Mouse (Mus musculus) limb, embryonic 14.5 days (tissue): ENCODE data around the gene Pced1b. TPM values are rescaled to one million over a fixed set of nuclear protein-coding genes. Genes with fewer than 3 reads are reported as not detected.
"Not testable (repeated sequence)": the region's sequence is repeated elsewhere in the genome, so short reads cannot be mapped to it uniquely, and the experiment has no call there.

Experiments
- ATAC-seq: fragments of 200-750 bp; cut with Nextera tagmentation; 2 replicates; pipeline ENCODE4 v1.8.0; 2017; ENCODE audit warnings: low read depth, moderate number of reproducible peaks, moderate TSS enrichment; ENCODE audit not compliant: low FRiP score
- DNase-seq: peaks from one replicate; pipeline ENCODE4 v3.0.0-alpha.2; 2015; ENCODE audit warnings: low spot score
- H3K27ac ChIP-seq: fragments of 300-500 bp; sonication (generic); replicated peaks from 2 replicates; pipeline ENCODE4 v1.5.1; 2014; ENCODE audit warnings: low read depth, mild to moderate bottlenecking, low read length, moderate library complexity, mixed read lengths
- H3K27me3 ChIP-seq: fragments of 300-500 bp; sonication (generic); 2 replicates; pipeline ENCODE4 v1.6.1; 2014; ENCODE audit warnings: low read length, mixed read lengths; ENCODE audit not compliant: control insufficient read depth, insufficient read depth
- H3K36me3 ChIP-seq: fragments of 300-500 bp; sonication (generic); 2 replicates; pipeline ENCODE4 v1.6.1; 2014; ENCODE audit warnings: mild to moderate bottlenecking, low read length, moderate library complexity, mixed read lengths; ENCODE audit not compliant: control insufficient read depth, insufficient read depth
- H3K4me1 ChIP-seq: fragments of 300-500 bp; sonication (generic); 2 replicates; pipeline ENCODE4 v1.6.1; 2014; ENCODE audit warnings: antibody characterized with exemption, low read length, mixed read lengths; ENCODE audit not compliant: control insufficient read depth, insufficient read depth
- H3K4me2 ChIP-seq: fragments of 300-500 bp; sonication (generic); replicated peaks from 2 replicates; pipeline ENCODE4 v1.6.1; 2014; ENCODE audit warnings: low read depth, mild to moderate bottlenecking, low read length, moderate library complexity; ENCODE audit not compliant: severe bottlenecking
- H3K4me3 ChIP-seq: fragments of 300-500 bp; sonication (generic); replicated peaks from 2 replicates; pipeline ENCODE4 v1.5.1; 2014; ENCODE audit warnings: low read length
- H3K9ac ChIP-seq: fragments of 300-500 bp; sonication (generic); 2 replicates; pipeline ENCODE4 v1.6.1; 2014; ENCODE audit warnings: mild to moderate bottlenecking, low read depth, low read length, moderate library complexity; ENCODE audit not compliant: severe bottlenecking
- H3K9me3 ChIP-seq: fragments of 300-500 bp; sonication (generic); 2 replicates; pipeline ENCODE4 v1.6.1; 2016; ENCODE audit warnings: low read length; ENCODE audit not compliant: control insufficient read depth
- POLR2A ChIP-seq: fragments of 200-500 bp; IDR thresholded peaks from 2 replicates; pipeline ENCODE4 v1.8.0; 2012; ENCODE audit warnings: inconsistent platforms, mild to moderate bottlenecking, moderate library complexity, borderline replicate concordance; ENCODE audit not compliant: insufficient read depth, insufficient read length; ENCODE audit errors: extremely low read depth
- WGBS: fragments of 180-500 bp; shearing (Covaris S2); extraction: QIAGEN DNeasy Blood & Tissue Kit; methylation state at CpG from one replicate; pipeline ENCODE4 v1.1.7; 2014; 5-methylcytosine and 5-hydroxymethylcytosine counted together
- polyA plus RNA-seq, 2 experiments: library from polyadenylated mRNA; depleted of rRNA in 1 of 2; stranded (reverse) in 1 of 2; unstranded in 1 of 2; fragments of >200 nt; fragmentation: Nextera tagmentation in 1 of 2; extraction: Ambion mirVana in 1 of 2; gene quantifications; 2 replicates each; pipeline versions ENCODE4 v1.2.1 to v1.2.3; 2012 to 2014

Pced1b gene
- polyA plus RNA-seq, 2 experiments = 3.8 to 7.9 TPM

DNA sequence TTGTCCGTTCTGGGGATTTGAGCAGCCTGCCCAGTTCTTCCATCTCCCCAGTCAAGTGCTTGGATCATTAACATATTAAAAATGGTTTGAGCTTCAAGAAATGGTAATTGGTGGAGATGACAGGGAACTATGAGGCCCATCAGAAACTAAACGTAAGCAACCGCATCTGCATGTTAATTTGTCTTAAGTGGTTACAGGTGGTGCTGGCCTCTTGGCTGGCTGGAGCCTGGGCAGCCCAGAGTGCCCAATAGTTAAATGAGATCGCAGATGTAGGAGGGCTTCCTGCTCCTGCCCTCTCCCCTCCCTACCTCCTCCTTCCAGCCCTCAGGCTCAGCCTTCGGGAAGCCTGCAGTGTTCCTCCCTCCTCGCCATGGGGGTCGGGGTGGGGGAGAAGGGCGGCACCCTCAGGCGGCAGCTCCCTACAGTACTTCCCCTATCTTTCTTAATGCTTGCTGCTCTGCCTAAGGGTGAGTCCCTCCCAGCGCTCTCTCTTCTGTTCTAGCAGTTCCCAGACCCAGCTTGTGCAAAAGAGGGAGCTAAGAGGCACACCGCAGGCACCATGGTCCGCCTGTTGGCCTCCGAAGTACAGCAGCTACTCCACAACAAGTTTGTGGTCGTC lies 136.7 kb downstream of the Pced1b start:
- Histone ChIP-seq H3K4me2 (no peak overlapping the region), H3K4me3 (no peak overlapping the region), H3K9me3 (no peaks in the 10 kb centered on the region), H3K4me1 (no peaks in the 10 kb centered on the region), H3K36me3 (no peaks in the 10 kb centered on the region), H3K9ac (no peak overlapping the region), H3K27me3 (no peaks in the 10 kb centered on the region), H3K27ac (no peak overlapping the region)
- 68% methylated on average over 14 of the region's 14 CpGs for WGBS
- ATAC-seq (no peak), DNase-seq (no peak)
- no peak for TF ChIP-seq POLR2A

DNA sequence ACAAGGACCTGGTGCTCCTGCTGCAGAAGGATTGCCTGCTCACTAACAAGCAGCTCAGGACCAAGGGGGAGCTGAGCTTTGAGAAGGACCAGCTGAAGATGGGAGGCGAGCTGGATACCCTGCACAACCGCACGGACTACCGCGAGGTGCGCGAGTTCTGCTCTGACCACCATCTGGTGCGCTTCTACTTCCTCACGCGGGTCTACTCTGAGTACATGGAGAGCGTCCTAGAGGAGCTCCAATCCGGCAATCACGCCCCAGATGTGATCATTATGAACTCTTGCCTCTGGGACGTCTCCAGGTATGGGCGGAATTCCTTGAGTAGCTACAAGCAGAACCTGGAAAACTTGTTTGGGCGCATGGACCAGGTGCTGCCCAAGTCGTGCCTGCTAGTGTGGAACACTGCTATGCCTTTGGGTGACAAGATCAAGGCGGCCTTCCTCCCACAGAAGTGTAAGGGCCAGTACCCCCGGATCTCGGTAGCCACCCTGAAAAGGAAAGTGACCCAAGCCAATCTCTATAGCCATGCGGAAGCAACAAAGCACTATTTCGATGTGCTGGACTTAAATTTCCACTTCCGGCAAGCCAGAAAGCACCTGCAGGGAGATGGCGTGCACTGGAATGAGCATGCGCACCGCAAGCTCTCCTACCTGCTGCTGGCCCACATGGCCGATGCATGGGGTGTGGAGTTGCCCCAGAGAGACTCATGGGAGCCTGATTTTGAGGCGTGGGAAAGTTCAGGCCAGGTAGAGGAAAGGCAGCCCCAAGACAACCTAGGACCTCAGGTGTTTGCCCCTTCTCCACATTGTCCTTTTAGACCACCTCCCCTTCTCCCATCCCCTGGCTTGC lies 137.5 kb downstream of the Pced1b start:
- Histone ChIP-seq H3K4me1 (no peaks in the 10 kb centered on the region), H3K36me3 (no peaks in the 10 kb centered on the region), H3K4me3 (no peak overlapping the region), H3K27me3 (no peaks in the 10 kb centered on the region), H3K9me3 (no peaks in the 10 kb centered on the region), H3K4me2 (no peak overlapping the region), H3K9ac (no peak overlapping the region), H3K27ac (no peak overlapping the region)
- 92% methylated on average over 28 of the region's 28 CpGs for WGBS
- TF ChIP-seq POLR2A = no peak
- ATAC-seq (no peak), DNase-seq (no peak)

DNA sequence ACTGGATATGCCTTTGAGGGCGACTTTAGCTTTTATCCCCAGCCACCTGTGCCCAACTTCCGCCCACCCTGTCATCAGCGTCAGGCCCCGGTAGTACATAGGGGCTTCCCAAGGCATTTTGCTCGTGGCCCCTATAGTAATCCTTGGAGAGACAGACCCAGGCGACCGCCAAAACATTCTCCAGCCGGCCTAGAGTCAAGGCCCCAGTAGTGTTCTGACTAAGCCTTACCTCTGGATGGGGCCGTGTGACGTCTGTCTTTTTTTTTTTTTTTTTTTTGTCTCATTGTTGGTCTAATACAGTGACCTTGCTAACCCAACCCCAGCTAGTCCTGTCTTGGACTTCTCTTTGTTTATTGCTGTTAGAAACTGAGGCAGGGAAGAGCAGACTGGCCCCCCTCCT lies 138.3 kb downstream of the Pced1b start:
- DNase-seq, H3K27me3 ChIP-seq, H3K4me3 ChIP-seq, H3K4me2 ChIP-seq, H3K27ac ChIP-seq, H3K4me1 ChIP-seq, H3K9ac ChIP-seq, H3K36me3 ChIP-seq, H3K9me3 ChIP-seq, ATAC-seq: not testable (repeated sequence)
- WGBS = 92% methylated on average over 10 of the region's 10 CpGs

DNA sequence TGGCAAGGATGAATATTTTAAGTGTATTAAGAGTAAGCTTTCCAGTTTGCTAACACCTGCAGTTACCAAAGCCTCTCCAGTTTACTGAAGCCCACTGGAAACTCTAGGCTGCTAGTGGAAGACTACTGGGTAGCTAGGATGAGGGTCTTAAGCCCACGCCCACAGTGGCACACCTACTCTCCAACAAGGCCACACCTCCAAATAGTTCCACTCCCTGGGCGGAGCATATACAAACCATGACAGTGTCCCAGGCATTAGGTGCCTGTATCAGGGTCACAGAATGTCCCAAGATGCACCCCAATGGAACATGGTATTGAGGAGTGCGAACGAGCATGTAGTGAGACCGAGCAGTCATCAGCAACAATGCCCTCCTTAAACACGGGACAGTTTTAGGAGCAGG lies 140.9 kb downstream of the Pced1b start:
- no peak overlapping the region for H3K4me3 ChIP-seq
- H3K4me2 ChIP-seq = no peak overlapping the region
- WGBS = 90% methylated on average over 6 of the region's 6 CpGs
- no peak for DNase-seq
- H3K9me3 ChIP-seq = no peaks in the 10 kb centered on the region
- H3K27ac ChIP-seq = no peak overlapping the region
- no peak for ATAC-seq
- no peaks in the 10 kb centered on the region for H3K27me3 ChIP-seq
- no peaks in the 10 kb centered on the region for H3K36me3 ChIP-seq
- H3K4me1 ChIP-seq = no peaks in the 10 kb centered on the region
- no peak overlapping the region for H3K9ac ChIP-seq
- TF ChIP-seq POLR2A = no peak

DNA sequence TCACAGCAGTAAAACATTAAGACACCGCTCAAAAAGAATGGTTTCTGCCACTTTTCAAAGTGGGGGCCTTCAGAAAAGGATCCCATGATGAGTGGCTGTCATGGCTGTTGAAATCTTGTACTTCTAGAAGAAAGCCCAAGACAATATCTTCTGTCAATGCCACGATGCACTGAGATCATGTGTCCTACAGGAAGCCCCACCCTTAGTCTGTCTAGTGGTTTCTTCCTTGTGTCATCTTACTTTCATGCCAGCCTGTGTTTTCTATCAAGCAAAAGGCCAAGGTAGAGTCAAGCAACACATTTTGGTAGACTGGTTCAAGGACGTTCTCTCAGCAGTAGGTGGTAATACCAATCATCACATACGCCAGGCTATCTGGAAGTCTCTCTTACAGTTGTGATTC lies 142.7 kb downstream of the Pced1b start:
- 89% methylated on average over 4 of the region's 4 CpGs for WGBS
- Histone ChIP-seq H3K9me3 (no peaks in the 10 kb centered on the region), H3K4me3 (no peak overlapping the region), H3K4me2 (no peak overlapping the region), H3K27me3 (no peaks in the 10 kb centered on the region), H3K4me1 (peaks cover 3% of the 10 kb centered on the region; the same call in 1 of the 2 replicates), H3K36me3 (no peaks in the 10 kb centered on the region), H3K27ac (no peak overlapping the region), H3K9ac (no peak overlapping the region)
- ATAC-seq = no peak
- no peak for TF ChIP-seq POLR2A
- no peak for DNase-seq
